Mouse (Mus musculus): ENCODE results near the gene Gnai1. TPM values are rescaled to one million over a fixed set of nuclear protein-coding genes. Genes with fewer than 3 reads are reported as not detected.

The Gnai1 gene
- polyA plus RNA-seq, 1 experiment from 2014 or later = 90.6 TPM

DNA sequence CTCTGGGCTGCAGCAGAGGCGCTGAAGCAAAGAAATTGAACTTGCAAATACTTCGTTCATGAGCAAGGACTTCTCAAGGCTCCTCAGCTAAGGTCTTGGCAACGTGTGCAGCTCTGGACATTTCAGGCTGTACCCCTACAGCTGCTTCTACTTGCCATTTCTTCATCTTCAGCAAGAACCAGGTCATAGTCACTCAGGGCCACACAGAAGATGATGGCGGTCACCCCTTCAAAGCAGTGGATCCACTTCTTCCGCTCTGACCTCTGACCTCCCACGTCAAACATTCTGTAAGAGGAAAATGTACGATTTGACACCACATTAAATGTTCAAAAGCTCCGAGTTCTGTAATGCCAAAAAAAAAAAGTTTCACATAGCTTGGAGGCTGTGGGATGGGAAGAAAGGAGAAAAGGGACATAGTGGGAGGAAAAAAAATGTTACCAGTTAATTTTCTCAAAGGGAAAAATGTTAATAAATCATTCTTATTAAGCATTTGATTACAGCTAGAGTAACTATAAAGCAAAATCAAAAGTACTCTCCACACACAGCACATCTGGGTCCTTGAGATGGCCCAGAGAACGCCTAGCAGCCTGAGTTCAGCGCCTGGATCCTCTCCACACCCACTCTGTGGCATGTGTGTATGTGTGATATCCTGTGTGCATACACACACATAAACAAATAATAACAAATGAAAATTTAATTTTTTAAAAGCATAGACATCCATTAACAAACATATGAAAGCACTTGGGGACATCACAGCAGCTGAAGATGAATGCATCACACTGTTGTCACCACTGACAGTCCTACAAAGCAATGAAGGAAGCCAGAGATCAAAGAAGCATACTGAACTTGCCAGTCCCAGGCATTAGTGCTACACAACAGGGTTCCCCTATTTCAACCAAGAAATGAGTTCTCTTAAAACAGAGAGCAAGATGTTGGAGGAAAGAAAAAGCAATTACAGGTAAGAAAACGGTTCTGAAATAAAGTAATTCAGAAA is 86.6 kb downstream of the Gnai1 start:
- Histone ChIP-seq H3K9ac (no peak overlapping the region), H3K27me3 (replicated peaks) (no peaks in the 10 kb centered on the region), H3K4me1 (no peaks in the 10 kb centered on the region), H3K4me3 (no peak overlapping the region), H3K4me2 (no peak overlapping the region), H3K9me3 (no peaks in the 10 kb centered on the region), H3K36me3 (replicated peaks) (0 out of 2 replicates have a peak, but pooled peaks cover 6% of the 10 kb centered on the region), H3K27ac (no peak overlapping the region)
- whole genome bisulfite sequencing = 87% methylated on average over 11 of the region's 11 CpGs
- ATAC-seq (replicated peaks) = no peak

- H3K9ac ChIP-seq = no peak overlapping the region
- H3K9me3 ChIP-seq = no peaks in the 10 kb centered on the region
- no peaks in the 10 kb centered on the region for H3K27me3 ChIP-seq (replicated peaks)
- no peaks in the 10 kb centered on the region for H3K36me3 ChIP-seq (replicated peaks)
- H3K4me3 ChIP-seq = no peak overlapping the region
- no peaks in the 10 kb centered on the region for H3K4me1 ChIP-seq
- H3K27ac ChIP-seq = no peak overlapping the region
- ATAC-seq (replicated peaks) = no peak
- 87% methylated on average over 5 of the region's 5 CpGs for WGBS
- no peak overlapping the region for H3K4me2 ChIP-seq
Measured at GRCm38 (mm10) chr5:18250379-18251017, 109.7 kb downstream of the Gnai1 start.

DNA sequence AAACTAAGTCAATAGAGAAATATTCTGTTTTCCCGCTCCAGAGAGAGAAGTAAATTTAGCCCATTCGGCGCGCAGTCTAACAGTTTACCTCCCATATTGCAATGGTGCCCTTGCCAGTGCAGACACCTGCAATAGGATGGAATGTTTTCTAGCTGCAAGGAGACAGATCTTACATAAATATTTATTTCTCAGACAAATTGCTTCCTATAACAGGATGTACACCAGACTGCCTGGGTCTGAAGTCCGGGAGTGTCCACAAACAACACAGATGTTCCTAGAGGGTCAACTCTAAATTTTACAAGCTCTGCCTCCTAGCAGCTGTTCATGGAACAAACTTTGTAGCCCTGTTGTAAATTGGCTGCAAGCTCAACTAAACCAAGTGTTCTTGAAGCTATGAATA is 111.0 kb downstream of the Gnai1 start:
- Histone ChIP-seq H3K27ac (no peak overlapping the region), H3K36me3 (replicated peaks) (no peaks in the 10 kb centered on the region), H3K27me3 (replicated peaks) (no peaks in the 10 kb centered on the region), H3K9ac (no peak overlapping the region), H3K9me3 (no peaks in the 10 kb centered on the region), H3K4me1 (no peaks in the 10 kb centered on the region), H3K4me3 (no peak overlapping the region), H3K4me2 (no peak overlapping the region)
- WGBS = 96% methylated on average over 5 of the region's 5 CpGs
- ATAC-seq (replicated peaks) = no peak

DNA sequence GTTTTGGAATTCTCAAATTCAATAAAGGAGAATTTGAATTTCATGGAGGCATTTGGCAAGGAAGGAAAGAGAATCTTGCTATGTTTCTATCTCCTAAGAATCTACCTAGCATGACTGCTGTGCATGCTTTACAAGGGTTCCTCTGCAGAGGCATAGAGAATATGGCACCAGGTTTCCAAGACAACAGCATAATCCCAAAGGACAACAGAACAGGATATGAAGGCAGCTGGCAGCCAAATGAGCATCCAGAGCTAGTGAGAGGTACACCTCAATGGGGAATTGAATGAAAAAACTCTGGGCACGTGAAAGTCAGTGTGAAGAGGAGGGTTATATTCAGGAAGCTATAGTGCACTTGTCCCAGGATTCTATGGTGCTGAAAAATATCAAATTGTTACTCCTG is 130.8 kb downstream of the Gnai1 start:
- ATAC-seq (replicated peaks) = no peak
- H3K4me2 ChIP-seq = no peak overlapping the region
- H3K4me3 ChIP-seq = no peak overlapping the region
- H3K27me3 ChIP-seq (replicated peaks) = no peaks in the 10 kb centered on the region
- H3K9ac ChIP-seq = no peak overlapping the region
- 36% methylated on average over 1 of the region's 1 CpGs for WGBS
- no peak overlapping the region for H3K27ac ChIP-seq
- no peaks in the 10 kb centered on the region for H3K9me3 ChIP-seq
- H3K36me3 ChIP-seq (replicated peaks) = no peaks in the 10 kb centered on the region
- H3K4me1 ChIP-seq = no peaks in the 10 kb centered on the region

GRCm38 (mm10) chr5:18228866-18229265 is 131.3 kb downstream of the Gnai1 start:
- no peak overlapping the region for H3K9ac ChIP-seq
- ATAC-seq (replicated peaks) = no peak
- no peaks in the 10 kb centered on the region for H3K9me3 ChIP-seq
- no peak overlapping the region for H3K27ac ChIP-seq
- H3K27me3 ChIP-seq (replicated peaks) = no peaks in the 10 kb centered on the region
- no peaks in the 10 kb centered on the region for H3K4me1 ChIP-seq
- H3K4me2 ChIP-seq = no peak overlapping the region
- no peaks in the 10 kb centered on the region for H3K36me3 ChIP-seq (replicated peaks)
- WGBS = 88% methylated on average over 7 of the region's 7 CpGs
- H3K4me3 ChIP-seq = no peak overlapping the region

GRCm38 (mm10) chr5:18220873-18221272 is 139.3 kb downstream of the Gnai1 start:
- Histone ChIP-seq H3K36me3 (replicated peaks) (no peaks in the 10 kb centered on the region), H3K9me3 (no peaks in the 10 kb centered on the region), H3K4me2 (no peak overlapping the region), H3K27ac (no peak overlapping the region), H3K4me3 (no peak overlapping the region), H3K4me1 (no peaks in the 10 kb centered on the region), H3K9ac (no peak overlapping the region), H3K27me3 (replicated peaks) (no peaks in the 10 kb centered on the region)
- 51% methylated on average over 1 of the region's 1 CpGs for WGBS
- ATAC-seq (replicated peaks) = no peak

GRCm38 (mm10) chr5:18218292-18218691 is 141.9 kb downstream of the Gnai1 start:
- no peaks in the 10 kb centered on the region for H3K36me3 ChIP-seq (replicated peaks)
- H3K27me3 ChIP-seq (replicated peaks) = no peaks in the 10 kb centered on the region
- 91% methylated on average over 2 of the region's 2 CpGs for WGBS
- no peak overlapping the region for H3K27ac ChIP-seq
- H3K9ac ChIP-seq = no peak overlapping the region
- ATAC-seq (replicated peaks) = no peak
- no peaks in the 10 kb centered on the region for H3K4me1 ChIP-seq
- H3K4me2 ChIP-seq = no peak overlapping the region
- H3K4me3 ChIP-seq = no peak overlapping the region
- H3K9me3 ChIP-seq = no peaks in the 10 kb centered on the region

GRCm38 (mm10) chr5:18217856-18218255 is 142.3 kb downstream of the Gnai1 start:
- H3K4me2 ChIP-seq = no peak overlapping the region
- H3K27me3 ChIP-seq (replicated peaks) = no peaks in the 10 kb centered on the region
- no peaks in the 10 kb centered on the region for H3K9me3 ChIP-seq
- no peak overlapping the region for H3K9ac ChIP-seq
- H3K36me3 ChIP-seq (replicated peaks) = no peaks in the 10 kb centered on the region
- H3K4me1 ChIP-seq = no peaks in the 10 kb centered on the region
- no peak for ATAC-seq (replicated peaks)
- no peak overlapping the region for H3K4me3 ChIP-seq
- no peak overlapping the region for H3K27ac ChIP-seq
